Mouse (Mus musculus): ENCODE measurements at regions not wholly inside any gene's neighbourhood (a gene's known extent, or its start where the extent isn't known, plus 50 kb on each side); places are given as distances from the start of the nearest gene placed in this dataset.

GRCm38 (mm10) chr19:36681056-36681455, 55.4 kb downstream of the Ppp1r3c start:
- DNase-seq, result no peak

GRCm38 (mm10) chr19:36680322-36680721, 56.1 kb downstream of the Ppp1r3c start:
- DNase-seq, result no peak

- DNase-seq, result peak; percentile 28
Observed at GRCm38 (mm10) chr19:36679028-36679820, 57.2 kb downstream of the Ppp1r3c start.

GRCm38 (mm10) chr19:36678382-36679027, 57.9 kb downstream of the Ppp1r3c start:
- DNase-seq, result no peak

DNA sequence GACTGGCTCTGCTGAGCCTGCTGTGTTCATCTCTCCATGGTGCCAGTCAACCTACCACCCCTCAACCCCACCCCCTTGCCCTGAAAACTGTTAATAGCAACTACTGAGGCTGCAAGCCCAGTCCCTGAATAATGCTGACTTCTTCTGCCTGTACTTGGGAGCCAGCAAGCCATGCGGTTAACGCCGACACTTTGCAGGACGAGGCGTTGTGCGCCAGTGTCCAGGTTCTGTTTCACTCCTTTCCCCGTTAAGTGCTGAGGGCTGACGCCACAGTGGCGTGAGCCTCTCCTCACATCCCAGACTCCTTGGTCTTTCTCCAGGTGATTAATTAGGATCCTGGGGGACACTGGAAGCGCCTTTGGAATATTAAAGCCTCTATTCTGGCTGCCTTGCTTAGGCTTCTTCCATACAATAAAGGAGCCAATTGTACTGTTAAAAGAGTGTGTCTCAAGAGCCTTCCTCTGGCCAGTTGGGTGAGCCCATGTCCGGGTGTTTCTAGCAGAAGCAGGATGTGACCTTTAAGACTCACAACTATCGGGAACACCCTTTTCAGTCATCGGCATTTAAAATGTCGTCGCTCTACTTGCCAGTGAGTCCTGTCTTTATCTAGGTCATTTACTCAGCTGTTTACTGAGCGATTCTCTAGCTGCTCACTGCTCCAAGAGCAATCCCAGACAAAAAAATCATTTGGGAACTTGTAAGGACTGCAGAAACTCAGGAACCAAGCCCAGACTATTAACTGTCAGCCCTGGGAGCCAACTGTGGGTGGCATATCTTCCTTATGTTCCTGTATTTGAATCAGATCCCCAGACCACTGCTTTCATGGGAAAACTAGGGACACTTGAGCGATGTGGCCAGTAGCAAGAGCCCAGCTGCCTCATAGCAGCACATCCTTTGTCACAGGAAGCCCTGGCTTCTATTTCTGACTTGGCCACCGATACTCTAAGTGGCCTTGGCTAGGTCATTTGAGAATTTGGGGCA, 59.1 kb downstream of the Ppp1r3c start:
- DNase-seq, result no peak

DNA sequence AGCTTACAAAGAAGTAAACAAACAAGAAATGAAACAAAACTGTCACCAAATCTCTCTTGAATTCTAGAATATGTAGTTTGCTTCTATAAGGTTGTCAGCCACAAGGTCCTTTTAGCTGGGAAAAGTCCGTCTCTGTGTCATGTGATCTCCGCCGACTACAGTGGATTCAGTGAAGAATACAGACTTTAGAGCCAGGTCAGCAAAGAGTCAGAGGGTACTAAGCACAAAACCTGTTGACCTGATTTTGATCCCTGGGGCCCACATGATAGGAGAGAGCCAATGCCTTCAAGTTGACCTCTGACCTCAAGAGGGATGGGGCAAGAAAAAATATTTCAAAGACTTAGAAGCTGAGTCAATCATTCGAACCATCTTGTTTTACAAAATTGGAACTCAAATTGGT, 61.5 kb downstream of the Ppp1r3c start:
- DNase-seq, result no peak

DNA sequence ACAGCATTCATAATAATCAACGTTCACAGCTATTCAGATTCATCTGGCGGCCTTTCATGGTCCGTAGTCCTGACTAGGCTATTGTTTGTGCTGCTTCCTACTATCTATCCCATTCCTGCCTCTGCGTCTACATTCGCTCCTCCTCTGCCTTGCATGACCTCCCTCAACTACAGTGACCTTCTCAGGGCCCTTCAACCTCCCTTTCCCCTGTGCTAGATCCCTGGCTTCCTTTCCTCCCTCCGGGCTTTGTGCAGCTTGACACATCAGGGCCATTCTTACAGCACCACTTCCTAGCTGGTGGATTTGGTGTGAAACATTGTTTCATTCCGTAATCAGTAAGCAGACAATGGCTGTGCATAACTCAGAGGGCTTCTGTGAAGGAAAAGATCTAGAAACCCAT, 65.6 kb downstream of the Ppp1r3c start:
- no peak for DNase-seq

Data from adrenal gland, postnatal 25 days (tissue).